Mouse (Mus musculus): Measurements from ENCODE around the gene Phpt1.

Phpt1 gene

GRCm38 (mm10) chr2:25582466-25583119 is 7.6 kb upstream of the Phpt1 start:
- no peak for DNase-seq (ENCODE audit: low spot score in 2 of 2)

DNA sequence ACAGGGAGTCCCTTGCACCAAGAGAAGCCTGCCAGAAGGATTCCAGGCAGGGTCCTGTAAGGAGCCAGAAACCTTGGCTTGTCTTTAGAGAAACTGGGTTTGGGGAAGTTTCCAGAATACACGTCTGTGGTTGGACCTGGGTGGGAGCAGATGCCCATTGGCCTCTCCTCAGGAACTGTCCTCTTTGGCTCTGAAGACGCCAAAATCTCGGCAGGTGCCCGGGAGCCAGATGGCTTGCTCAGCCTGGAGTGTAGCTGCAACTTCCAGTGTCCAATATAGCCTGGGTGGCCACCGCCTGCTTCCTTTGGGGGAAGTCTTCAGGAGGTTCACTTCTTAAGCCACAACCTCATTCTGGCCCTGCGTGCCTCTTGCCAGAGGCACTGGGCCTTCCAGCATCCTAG is 6.9 kb upstream of the Phpt1 start:
- DNase-seq (ENCODE audit: low spot score in 2 of 2) = no peak

DNA sequence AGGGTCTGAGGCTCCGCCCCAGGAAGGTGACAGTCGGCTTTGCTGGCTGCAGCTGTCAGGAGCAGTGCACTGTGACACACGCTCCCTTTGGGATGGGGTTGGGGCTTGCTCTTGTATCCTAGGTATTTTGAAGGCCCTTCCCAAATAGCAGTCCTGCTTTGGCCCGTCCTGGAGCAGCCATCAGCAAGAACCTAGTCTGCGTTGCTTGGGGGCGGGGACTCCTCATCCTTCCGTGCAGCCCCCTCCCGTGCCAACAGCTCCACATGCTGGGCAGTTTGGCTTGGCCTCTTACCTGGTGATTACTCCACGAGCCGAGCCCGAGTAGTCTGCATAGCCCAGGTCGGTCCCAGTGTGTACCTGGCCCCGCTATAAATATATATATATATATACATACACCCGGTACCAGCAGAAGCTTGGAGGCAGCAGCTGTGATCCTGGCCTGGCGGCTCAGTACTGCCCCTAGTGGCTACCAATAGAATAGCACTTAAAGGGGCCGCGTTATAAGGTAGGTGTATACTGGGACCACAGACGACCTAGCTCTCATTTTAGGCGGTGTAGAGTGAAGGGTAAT is 6.4 kb upstream of the Phpt1 start, which contains the start of gene Ajm1:
Ajm1 (minus strand) TSS at position 464 of the 571 bp plus-strand sequence.
- DNase-seq (ENCODE audit: low spot score in 2 of 2) = peak in 1 of 2 experiments; percentile 45

GRCm38 (mm10) chr2:25580621-25581101 is 5.6 kb upstream of the Phpt1 start:
- DNase-seq (ENCODE audit: low spot score in 2 of 2) = no peak

DNA sequence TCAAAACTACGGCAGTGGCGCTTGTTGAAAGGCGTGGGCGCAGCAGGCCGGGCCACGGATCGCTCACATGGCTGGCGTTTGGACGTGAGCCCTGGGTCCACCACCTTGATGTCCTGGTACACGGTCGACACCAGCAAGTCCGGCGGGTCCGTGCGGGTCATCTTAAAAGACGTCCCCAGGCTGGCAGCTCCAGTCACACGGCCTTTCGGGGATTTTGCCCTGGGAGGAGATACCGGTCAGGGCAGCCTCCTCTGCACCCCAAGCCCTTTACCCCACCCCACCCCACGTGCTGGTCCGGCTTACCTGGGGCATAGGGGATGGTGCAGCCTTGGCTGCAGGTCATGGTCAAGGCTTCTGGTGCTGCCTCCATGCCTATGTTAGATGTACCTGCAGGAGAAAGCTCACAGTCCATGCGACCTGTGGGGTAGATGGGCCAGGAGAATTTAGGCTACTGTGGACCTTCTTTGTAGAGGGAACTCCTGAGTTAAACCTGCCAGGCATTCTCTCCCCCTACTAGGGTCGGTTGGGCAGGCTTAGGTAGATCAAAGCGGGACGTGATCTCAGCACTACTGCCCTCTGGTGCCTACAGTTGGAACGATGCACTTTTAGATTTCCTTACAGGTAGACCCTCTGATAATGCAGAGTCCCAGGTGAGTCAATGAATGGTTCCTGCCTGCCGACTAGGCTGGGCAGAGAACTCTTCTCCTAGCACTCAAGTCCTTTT is 4.9 kb upstream of the Phpt1 start:
- DNase-seq (ENCODE audit: low spot score in 2 of 2) = peak in 1 of 2 experiments; percentile 49

DNA sequence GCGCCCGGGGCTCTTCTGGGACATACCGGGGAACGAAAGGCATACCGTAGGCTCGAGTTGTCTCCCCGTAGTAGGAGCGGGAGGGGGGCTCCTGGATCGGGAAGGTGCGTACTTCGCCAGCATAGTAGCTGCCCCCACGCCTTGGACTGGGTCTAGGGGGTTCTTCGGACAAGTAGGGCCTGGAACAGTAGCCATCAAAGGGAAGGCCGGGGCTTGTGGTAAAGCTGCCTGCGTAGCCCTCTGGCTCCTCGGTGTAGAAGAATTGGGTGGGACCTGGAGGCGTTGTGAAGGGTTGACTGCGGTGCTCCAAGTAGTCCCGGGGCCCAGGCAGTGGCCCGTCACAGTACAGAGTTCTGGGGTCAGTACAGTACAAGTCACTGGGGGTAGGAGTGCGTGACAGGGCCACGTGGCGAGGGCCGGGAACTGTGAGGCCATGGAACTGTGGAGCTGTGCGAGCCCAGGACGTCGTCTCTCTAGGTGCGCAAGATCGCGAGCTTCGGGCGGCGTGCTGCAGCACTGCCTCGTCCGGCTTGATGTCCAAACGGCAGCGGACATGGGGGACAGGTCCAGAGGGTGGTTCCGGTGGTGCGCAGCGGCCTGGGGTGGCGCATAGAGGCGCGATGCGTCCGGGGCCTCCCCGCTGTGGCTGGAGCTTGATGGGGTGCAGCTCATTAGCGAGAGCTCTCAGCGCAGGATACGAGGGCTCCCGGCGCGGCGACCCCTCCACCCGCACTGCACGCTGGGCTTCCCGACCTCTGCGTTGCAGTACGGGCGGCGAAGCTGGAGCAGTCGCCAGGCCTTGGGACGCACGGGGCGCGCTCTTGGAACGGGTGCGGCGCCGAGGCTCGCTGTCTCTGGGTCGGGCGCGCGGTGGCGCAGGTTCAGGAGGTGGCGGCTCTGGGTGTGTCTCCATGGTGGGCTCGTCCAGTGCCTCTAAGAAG is 4.0 kb upstream of the Phpt1 start:
- no peak for DNase-seq (ENCODE audit: low spot score in 2 of 2)

DNA sequence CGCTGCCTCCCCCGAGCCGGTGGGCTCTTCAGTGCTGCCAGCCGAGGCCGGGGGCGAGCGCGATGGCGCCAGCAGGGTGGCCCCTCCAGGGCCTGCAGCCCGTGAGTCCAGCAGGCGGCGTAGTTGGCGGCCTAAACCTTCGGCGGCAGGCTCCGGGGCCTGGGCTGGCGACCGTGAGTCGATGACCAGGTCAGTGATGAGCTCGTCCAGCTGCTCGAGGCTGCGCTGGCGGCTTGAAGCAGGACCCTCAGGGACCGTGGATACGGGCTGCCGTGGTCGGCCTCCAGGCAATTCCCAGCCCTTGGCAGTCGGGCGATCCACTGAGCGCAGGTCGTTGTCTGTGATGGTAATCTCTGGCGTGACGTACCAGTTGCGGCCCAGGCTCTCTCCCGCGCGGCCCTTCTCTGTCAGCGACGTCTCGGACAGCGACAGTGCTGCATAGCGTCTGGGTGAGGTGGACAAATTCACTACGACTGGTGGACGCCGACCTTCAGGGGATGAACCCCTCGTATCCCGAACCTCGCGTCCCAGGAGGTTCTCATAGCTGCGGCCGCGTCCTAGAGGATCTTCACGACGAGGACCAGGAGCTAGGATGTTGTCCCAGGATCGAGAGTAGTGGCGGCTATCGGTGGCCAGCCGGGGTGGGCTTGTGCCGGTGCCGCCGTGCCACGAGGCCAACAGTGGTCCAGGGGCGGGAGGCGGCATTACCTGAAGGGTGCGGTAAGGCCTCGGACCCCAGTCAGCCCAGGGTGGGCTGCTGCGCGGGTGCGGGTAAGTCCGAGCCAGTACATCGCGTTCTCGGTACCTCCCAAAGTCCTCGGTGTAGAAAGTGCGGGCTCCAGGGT is 3.1 kb upstream of the Phpt1 start:
- no peak for DNase-seq (ENCODE audit: low spot score in 2 of 2)

GRCm38 (mm10) chr2:25576965-25577891 is 2.2 kb upstream of the Phpt1 start:
- DNase-seq (ENCODE audit: low spot score in 2 of 2) = no peak

- no peak for DNase-seq (ENCODE audit: low spot score in 2 of 2)
These were observed 1.2 kb upstream of the Phpt1 start for GRCm38 (mm10) chr2:25576028-25576850.

DNA sequence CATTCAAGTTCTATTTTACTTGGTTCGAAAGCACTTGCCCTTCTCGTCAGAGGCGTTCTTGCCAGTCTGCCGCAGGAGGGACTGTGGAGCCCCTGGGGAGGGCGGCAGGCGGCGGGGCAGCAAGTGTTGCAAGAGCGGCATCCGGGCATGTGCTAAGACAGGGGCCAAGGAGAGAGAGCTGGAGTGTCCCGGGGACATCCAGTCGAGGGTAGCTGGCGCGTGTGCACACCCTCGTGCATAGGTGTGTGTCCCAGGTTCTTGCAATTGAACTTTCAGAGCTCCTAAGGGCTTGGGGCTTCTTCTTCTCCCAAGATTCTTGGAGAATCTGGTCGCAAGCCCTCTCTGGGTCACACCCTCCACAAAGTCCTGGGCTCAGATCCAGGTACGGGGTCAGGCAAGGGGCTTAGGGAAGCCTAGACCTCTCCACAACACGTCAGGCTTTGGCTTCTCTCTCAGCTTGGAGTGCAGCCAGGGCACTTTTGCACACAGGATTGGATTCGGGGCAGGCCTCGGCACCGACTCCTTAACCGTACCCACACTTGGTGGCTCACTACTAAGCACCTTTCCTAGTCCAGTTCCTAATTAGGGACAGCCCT is 506 bp upstream of the Phpt1 start:
- DNase-seq (ENCODE audit: low spot score in 2 of 2) = no peak

DNA sequence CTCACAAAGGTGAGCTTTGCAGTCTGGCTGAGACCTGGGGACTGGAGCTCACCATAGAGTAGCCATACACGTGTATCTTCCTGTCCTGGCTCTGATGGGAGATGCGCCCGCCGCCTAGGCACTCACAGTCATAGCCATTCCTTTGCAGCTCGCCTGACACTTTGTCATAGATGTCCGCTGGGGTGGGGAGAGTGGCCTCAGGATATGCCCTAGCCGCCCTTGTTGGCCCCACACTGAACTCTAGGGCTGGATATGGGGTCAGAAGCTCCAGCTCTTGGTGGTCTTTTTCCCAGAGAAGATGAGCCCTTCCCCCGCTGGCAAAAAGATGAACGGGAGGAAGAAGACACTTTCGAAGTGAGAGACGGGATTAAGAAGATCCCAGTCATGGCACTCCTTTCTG is 888 bp downstream of the Phpt1 start:
- no peak for DNase-seq (ENCODE audit: low spot score in 2 of 2)

DNA sequence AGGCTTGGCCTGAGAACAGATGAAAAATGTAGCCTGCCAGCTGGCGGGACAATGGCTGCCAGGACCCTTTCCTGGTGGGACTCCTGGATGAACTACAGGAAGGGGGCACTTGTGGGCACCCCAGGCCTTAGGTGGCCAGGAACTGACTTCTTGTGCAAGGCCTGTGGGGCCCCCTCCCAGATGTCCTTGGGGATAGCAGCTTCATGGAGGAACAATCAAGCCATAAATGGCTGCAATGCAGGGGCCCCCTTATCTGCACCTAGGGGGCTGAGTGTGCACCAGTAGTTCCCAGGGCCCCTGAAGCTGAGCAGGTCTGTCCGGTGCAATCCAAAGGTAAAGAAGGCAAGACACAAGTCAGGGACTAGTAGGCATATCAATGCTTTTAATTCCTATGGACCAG is 2.0 kb downstream of the Phpt1 start:
- no peak for DNase-seq (ENCODE audit: low spot score in 2 of 2)

DNA sequence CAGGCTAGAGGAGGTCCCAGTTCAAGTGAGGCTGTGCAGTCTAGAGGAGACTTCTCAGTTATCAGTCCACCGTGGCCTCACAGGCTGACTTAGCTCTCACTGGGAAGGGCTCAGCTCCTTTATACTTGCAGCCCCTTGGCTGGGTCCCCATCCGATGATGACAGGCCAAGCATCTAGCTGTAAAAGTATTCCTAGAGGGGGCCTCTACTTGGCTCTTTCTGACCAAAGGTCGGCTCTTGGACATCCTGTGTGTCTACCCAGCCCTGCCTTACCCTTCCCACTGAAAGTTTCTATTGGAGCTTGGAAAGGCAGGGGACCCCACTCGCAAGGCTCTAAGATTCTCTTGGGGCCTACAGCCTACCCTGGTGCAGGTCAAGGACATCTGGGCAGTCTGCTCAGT is 3.8 kb downstream of the Phpt1 start:
- DNase-seq (ENCODE audit: low spot score in 2 of 2) = no peak

- no peak for DNase-seq (ENCODE audit: low spot score in 2 of 2)
These were observed 5.7 kb downstream of the Phpt1 start for GRCm38 (mm10) chr2:25569323-25569722.

DNA sequence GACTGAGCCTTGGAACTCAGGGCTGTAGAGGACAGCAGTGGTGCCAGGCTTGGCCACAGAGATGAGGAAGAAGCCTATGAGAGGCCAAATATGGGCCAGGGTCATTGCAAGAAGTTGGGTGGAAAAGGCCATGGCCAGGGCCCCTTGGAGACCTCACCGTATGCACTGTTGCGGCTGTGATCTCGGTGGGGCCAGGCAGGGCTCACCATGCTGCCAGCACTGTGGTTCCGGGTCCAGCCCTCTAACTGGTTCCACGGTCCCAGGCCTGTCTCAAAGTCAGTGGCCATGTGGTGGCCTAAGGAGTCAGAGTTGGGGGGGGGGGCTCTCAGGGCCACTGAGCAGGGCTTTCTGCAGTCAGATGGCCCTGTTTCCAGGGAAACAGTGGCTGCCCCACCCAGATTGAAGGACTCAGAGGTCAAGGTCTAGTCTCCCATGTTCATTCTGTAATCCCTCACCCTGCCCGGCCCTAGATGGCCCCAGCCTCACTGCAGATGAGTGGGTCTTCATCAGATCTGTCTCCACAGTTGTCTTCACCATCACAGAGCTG is 6.5 kb downstream of the Phpt1 start:
- no peak for DNase-seq (ENCODE audit: low spot score in 2 of 2)

- no peak for DNase-seq (ENCODE audit: low spot score in 2 of 2)
These were observed 8.5 kb downstream of the Phpt1 start for GRCm38 (mm10) chr2:25566558-25566957.

DNA sequence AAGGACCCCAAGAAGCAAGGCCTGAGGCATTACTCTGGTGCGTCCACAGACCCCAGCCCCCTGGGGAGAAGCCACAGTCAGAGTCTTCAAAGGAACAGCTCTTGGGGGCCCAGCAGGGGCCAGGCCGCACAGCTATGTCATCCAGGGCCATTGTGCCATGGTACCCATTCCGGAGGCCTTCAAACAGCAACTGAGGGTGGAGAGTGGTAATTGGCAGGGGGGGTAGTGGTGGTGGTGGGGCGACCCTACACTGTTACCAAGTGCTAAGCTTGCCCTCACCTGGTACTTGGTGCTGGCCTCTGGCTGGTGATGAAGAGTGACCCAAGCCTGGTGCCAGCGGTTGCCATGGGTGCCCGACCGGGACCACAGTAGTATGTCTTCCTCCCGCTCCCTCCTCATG is 9.3 kb downstream of the Phpt1 start:
- DNase-seq (ENCODE audit: low spot score in 2 of 2) = no peak

DNA sequence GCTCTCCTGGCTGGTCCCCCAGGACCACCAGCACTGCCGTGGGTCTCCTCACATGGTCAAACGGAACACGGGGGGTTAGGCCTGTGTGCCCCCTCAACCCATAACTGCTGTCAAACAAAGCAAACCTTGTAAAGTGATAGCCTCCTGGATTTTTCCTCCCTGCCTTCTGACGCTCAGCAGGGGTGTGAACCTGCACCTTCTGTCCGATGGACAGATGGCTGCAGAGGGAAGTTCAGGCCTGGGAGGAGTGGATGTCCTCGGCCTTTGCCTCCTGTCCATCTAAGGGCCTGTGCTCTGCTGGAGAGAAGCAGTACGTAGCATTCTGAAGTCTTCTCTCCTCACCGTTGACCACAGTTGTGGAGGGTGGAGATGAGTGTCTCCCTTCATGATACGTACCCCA is 13.1 kb downstream of the Phpt1 start:
- no peak for DNase-seq (ENCODE audit: low spot score in 2 of 2)

All from spleen, postnatal 14 days (tissue).